13 mouse cellular contexts compared by ENCODE assay signal in the genomic region with DNA sequence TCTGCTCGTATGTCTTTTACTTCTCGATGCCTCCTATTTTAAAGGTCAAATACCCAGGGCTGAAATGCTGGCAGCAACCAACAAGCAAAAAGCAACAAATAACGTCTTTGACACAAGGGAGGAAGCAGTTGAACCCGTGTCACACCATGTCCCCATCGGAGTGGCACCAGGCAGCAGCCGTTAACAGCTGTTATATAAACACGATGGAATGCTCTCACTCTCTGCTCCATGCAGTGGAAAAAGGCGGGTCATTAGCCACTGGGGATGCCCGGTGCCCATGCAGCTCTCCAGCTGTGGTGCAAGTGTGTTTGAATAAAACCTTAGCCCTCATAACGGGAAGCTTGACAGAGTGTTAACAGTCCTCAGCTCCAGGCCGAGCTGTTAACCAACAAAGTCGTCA.
A peak's percentile ranks its signal among the peaks of the same experiment; 100 is the strongest.
DNase-seq lines count a peak whose midpoint lies in the region; ATAC-seq and TF ChIP-seq lines count a peak whose summit lies in the region.
"Had no signal": no experiment of that assay in that cellular context is flagged by ENCODE, and none has a peak within 500 bp of the region (broad histone marks: within the 10 kb centered on the region; RNA-seq: fewer than 3 reads in every experiment).

No protein-coding gene starts in this region.

- WGBS in limb, embryonic 10.5 days, result 30% methylated on average over 12 of the region's 12 CpGs
- WGBS in lung, postnatal 0 days, result 17% methylated on average over 12 of the region's 12 CpGs
- WGBS in thymus, adult 2 months, result 44% methylated on average over 12 of the region's 12 CpGs

- no peak overlapping the region for H3K4me2 ChIP-seq in lung, postnatal 0 days (replicated peaks; ENCODE audit: low read depth, low read length)
- H3K4me2 ChIP-seq: hindbrain, embryonic 13.5 days had no signal

- H3K9ac ChIP-seq in lung, postnatal 0 days (replicated peaks; ENCODE audit: low read depth), result no peak overlapping the region
- H3K9ac ChIP-seq: hindbrain, embryonic 13.5 days had no signal

- no peak overlapping the region for H3K4me3 ChIP-seq in limb, embryonic 10.5 days
- H3K4me3 ChIP-seq in lung, postnatal 0 days (ENCODE audit: low read depth, low read length), result no peak overlapping the region
- H3K4me3 ChIP-seq in thymus, adult 2 months (ENCODE audit: control insufficient read depth, insufficient read depth, low read length), result no peak overlapping the region
- H3K4me3 ChIP-seq: hindbrain, embryonic 13.5 days had no signal

- no peak for TF ChIP-seq EP300 in lung, postnatal 0 days (IDR thresholded peaks at IDR 0.05)

- DNase-seq in embryo, embryonic 10.5 days (ENCODE audit: low spot score), result peak; percentile 5
- DNase-seq in embryo, embryonic 11.5 days (ENCODE audit: low read depth, low spot score), result peak; percentile 5
- peak; percentile 42 for DNase-seq in limb, embryonic 10.5 days (ENCODE audit: low spot score)
- peak; percentile 63 for DNase-seq in lung, postnatal 0 days (ENCODE audit: low spot score)
- DNase-seq in thymus, adult 2 months, result no peak
- DNase-seq in thymus, postnatal 36 days, result no peak
- DNase-seq in left cerebral cortex, adult 8-10 months (ENCODE audit: low spot score in 2 of 2), result no peak
- no peak for DNase-seq in testis, postnatal 14 days (ENCODE audit: low spot score)
- DNase-seq: cerebellum, postnatal 10 days; gastrocnemius, postnatal 36 days; liver had no signal

- TF ChIP-seq POLR2A in thymus, adult 2 months (IDR thresholded peaks at IDR 0.05; ENCODE audit: control insufficient read depth, extremely low read depth, insufficient read depth, low read length, poor library complexity), result no peak

- H3K27ac ChIP-seq in limb, embryonic 10.5 days, result no peak overlapping the region
- no peak overlapping the region for H3K27ac ChIP-seq in lung, postnatal 0 days (ENCODE audit: low read length)
- H3K27ac ChIP-seq in thymus, adult 2 months (ENCODE audit: control insufficient read depth, insufficient read depth, low read length), result no peak overlapping the region
- H3K27ac ChIP-seq: hindbrain, embryonic 13.5 days had no signal

- ATAC-seq in lung, postnatal 0 days, result peak; percentile 83

- peaks cover 78% of the 10 kb centered on the region for H3K27me3 ChIP-seq in limb, embryonic 10.5 days (ENCODE audit: low read depth, poor library complexity, severe bottlenecking)
- no peaks in the 10 kb centered on the region for H3K27me3 ChIP-seq in lung, postnatal 0 days (replicated peaks; ENCODE audit: insufficient read depth, low read length)
- H3K27me3 ChIP-seq in thymus, adult 2 months (ENCODE audit: control insufficient read depth, insufficient read depth, low read length), result no peaks in the 10 kb centered on the region
- H3K27me3 ChIP-seq: CH12.LX had no signal

- H3K9me3 ChIP-seq in limb, embryonic 10.5 days (replicated peaks), result no peaks in the 10 kb centered on the region
- no peaks in the 10 kb centered on the region for H3K9me3 ChIP-seq in lung, postnatal 0 days (ENCODE audit: low read length)
- H3K9me3 ChIP-seq: hindbrain, embryonic 13.5 days had no signal

- H3K36me3 ChIP-seq in limb, embryonic 10.5 days, result no peaks in the 10 kb centered on the region
- no peaks in the 10 kb centered on the region for H3K36me3 ChIP-seq in lung, postnatal 0 days (ENCODE audit: insufficient read depth, low read length)
- no peaks in the 10 kb centered on the region for H3K36me3 ChIP-seq in thymus, adult 2 months (ENCODE audit: control insufficient read depth, insufficient read depth, low read length)
- H3K36me3 ChIP-seq: hindbrain, embryonic 13.5 days had no signal

- peaks cover 21% of the 10 kb centered on the region for H3K4me1 ChIP-seq in limb, embryonic 10.5 days
- H3K4me1 ChIP-seq in lung, postnatal 0 days (ENCODE audit: insufficient read depth, low read depth, low read length), result no peaks in the 10 kb centered on the region
- no peaks in the 10 kb centered on the region for H3K4me1 ChIP-seq in thymus, adult 2 months (replicated peaks; ENCODE audit: control insufficient read depth, insufficient read depth, low read length)

- TF ChIP-seq CTCF in lung, postnatal 0 days (IDR thresholded peaks at IDR 0.05), result no peak
- no peak for TF ChIP-seq CTCF in thymus, adult 2 months (IDR thresholded peaks at IDR 0.05; ENCODE audit: borderline replicate concordance, control insufficient read depth, extremely low read depth, insufficient read depth, low read length, poor library complexity)

Comparison
In these comparisons a context has a peak if more than half of its experiments do, and no peak if none do; other contexts are left out.
1. DNase-seq: peak in embryo, embryonic 10.5 days (single experiment), embryo, embryonic 11.5 days (single experiment), limb, embryonic 10.5 days (single experiment) and lung, postnatal 0 days (single experiment); none in thymus, adult 2 months (single experiment), thymus, postnatal 36 days (0 of 2), left cerebral cortex, adult 8-10 months (0 of 2) and testis, postnatal 14 days (single experiment).